Mouse (Mus musculus) E14TG2a.4 (cell line): ENCODE data around the gene Bri3.
A peak's percentile ranks its signal among the peaks of the same experiment; 100 is the strongest.

Source experiments
- H3K27me3 ChIP-seq: 2 replicates; pipeline ENCODE4 v1.6.1; 2014; ENCODE audit warnings: low read length, control low read depth; ENCODE audit not compliant: insufficient read depth
- H3K36me3 ChIP-seq: 2 replicates; pipeline ENCODE4 v1.6.1; 2014; ENCODE audit warnings: low read length, control low read depth; ENCODE audit not compliant: insufficient read depth
- H3K4me1 ChIP-seq: replicated peaks from 2 replicates; pipeline ENCODE4 v1.6.1; 2014; ENCODE audit warnings: low read depth, low read length, control low read depth
- H3K4me3 ChIP-seq: replicated peaks from 2 replicates; pipeline ENCODE4 v1.5.1; 2014; ENCODE audit warnings: mild to moderate bottlenecking, low read length
- H3K9me3 ChIP-seq: 2 replicates; pipeline ENCODE4 v1.6.1; 2014; ENCODE audit warnings: low read length, control low read depth
- CTCF ChIP-seq: conservative IDR thresholded peaks from 2 replicates; pipeline ENCODE4 v1.5.1; 2014; ENCODE audit warnings: low read length
- NANOG ChIP-seq: IDR thresholded peaks from 2 replicates; pipeline ENCODE4 v1.6.1; 2014; ENCODE audit warnings: borderline replicate concordance, low read length, mixed read lengths
- POU5F1 ChIP-seq: IDR thresholded peaks from 2 replicates; pipeline ENCODE4 v1.6.1; 2014; ENCODE audit warnings: low read length, borderline replicate concordance

The Bri3 gene

GRCm38 (mm10) chr5:144308929-144309328 lies 64.7 kb downstream of the Bri3 start:
- Histone ChIP-seq H3K4me3 (no peak overlapping the region), H3K27me3 (no peaks in the 10 kb centered on the region), H3K9me3 (peaks cover 41% of the 10 kb centered on the region), H3K4me1 (peaks cover 9% of the 10 kb centered on the region), H3K36me3 (no peaks in the 10 kb centered on the region)
- TF ChIP-seq POU5F1 (no peak), CTCF (no peak), NANOG (no peak)

DNA sequence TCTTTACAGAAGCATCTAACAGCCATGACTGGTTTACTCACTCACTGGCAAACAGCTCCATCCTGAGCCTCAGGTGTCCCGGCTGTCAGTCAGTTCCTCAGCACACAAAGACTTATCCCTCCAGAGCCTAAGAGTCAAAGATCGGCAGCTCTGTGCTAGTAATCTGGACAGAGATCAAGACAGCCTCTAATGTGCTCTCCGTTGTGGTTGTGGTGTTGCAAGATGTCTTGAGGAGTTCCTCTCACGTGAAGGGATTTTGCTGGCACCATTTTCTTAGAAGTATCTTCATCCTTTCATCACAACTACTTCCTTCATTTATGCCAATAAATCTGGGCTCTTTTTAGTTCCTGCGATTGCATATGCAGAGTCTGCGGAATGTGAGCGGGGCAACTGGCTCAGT lies 67.9 kb downstream of the Bri3 start:
- H3K4me1 ChIP-seq: peaks cover 14% of the 10 kb centered on the region

DNA sequence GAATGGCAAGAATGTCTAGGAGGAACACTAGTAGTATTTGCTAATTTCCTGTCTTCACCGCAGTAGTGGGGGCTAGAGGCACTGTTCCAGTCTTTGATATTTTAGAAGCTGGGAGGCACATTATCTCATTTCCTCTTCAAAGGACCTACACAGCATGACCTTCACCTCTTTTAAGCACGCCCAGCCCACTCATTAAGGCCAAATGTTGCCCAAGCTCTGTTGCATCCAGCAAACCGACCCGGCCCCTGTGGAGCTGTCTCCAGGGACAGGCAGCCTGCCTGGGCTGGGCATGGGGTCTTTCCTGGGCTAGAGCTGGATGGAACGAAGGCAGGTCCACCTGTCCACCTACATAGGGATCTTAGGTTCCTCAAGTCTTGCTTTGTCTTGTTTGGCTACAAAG lies 69.1 kb downstream of the Bri3 start:
- TF ChIP-seq CTCF (no peak), NANOG (no peak), POU5F1 (no peak)
- peaks cover 9% of the 10 kb centered on the region for H3K9me3 ChIP-seq
- peaks cover 24% of the 10 kb centered on the region for H3K4me1 ChIP-seq
- no peaks in the 10 kb centered on the region for H3K36me3 ChIP-seq
- no peaks in the 10 kb centered on the region for H3K27me3 ChIP-seq
- H3K4me3 ChIP-seq: no peak overlapping the region

More for the DNA sequence above, 67.9 kb downstream of the Bri3 start:
- TF ChIP-seq CTCF (no peak), NANOG (no peak), POU5F1 (no peak)
- Histone ChIP-seq H3K9me3 (peaks cover 21% of the 10 kb centered on the region), H3K27me3 (no peaks in the 10 kb centered on the region), H3K4me3 (no peak overlapping the region), H3K36me3 (no peaks in the 10 kb centered on the region)

- Histone ChIP-seq H3K9me3 (no peaks in the 10 kb centered on the region), H3K4me1 (peaks cover 33% of the 10 kb centered on the region), H3K27me3 (no peaks in the 10 kb centered on the region), H3K36me3 (no peaks in the 10 kb centered on the region), H3K4me3 (no peak overlapping the region)
- no peak for TF ChIP-seq NANOG
- no peak for TF ChIP-seq CTCF
- no peak for TF ChIP-seq POU5F1
Measured at GRCm38 (mm10) chr5:144314731-144315494, 70.7 kb downstream of the Bri3 start.

- H3K27me3 ChIP-seq: no peaks in the 10 kb centered on the region
- H3K4me1 ChIP-seq: peaks cover 44% of the 10 kb centered on the region
- no peaks in the 10 kb centered on the region for H3K9me3 ChIP-seq
- H3K36me3 ChIP-seq: no peaks in the 10 kb centered on the region
- TF ChIP-seq NANOG (no peak), CTCF (no peak), POU5F1 (no peak)
- no peak overlapping the region for H3K4me3 ChIP-seq
Measured at GRCm38 (mm10) chr5:144316442-144316841, 72.2 kb downstream of the Bri3 start.

- peaks cover 54% of the 10 kb centered on the region for H3K4me1 ChIP-seq
- H3K9me3 ChIP-seq: no peaks in the 10 kb centered on the region
- no peaks in the 10 kb centered on the region for H3K36me3 ChIP-seq
- no peaks in the 10 kb centered on the region for H3K27me3 ChIP-seq
- H3K4me3 ChIP-seq: no peak overlapping the region
- no peak for TF ChIP-seq CTCF
- TF ChIP-seq NANOG: no peak
- no peak for TF ChIP-seq POU5F1
Measured at GRCm38 (mm10) chr5:144317426-144317825, 73.2 kb downstream of the Bri3 start.

GRCm38 (mm10) chr5:144318286-144318685 lies 74.0 kb downstream of the Bri3 start:
- TF ChIP-seq POU5F1 (no peak), CTCF (no peak), NANOG (no peak)
- Histone ChIP-seq H3K36me3 (no peaks in the 10 kb centered on the region), H3K4me1 (peaks cover 58% of the 10 kb centered on the region), H3K4me3 (no peak overlapping the region), H3K9me3 (no peaks in the 10 kb centered on the region), H3K27me3 (no peaks in the 10 kb centered on the region)

DNA sequence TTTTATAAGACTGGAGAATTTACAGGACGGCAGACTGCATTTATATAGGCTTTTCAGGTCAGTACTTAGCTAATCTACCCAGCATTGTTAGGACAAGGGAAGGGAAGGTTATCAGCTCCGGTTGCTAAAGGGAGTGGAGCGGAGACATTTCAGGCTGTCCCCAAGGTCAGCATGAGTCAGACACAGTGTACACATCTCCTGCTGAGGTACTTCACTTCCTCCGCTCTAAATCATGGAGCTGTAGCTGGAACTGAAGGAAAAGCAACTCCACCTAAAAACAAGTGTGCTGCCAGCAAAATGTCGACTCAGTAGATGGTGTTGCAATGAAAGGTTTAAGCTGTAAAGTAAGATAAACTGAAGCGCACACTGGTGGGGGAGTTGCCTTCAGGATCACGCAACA lies 77.4 kb downstream of the Bri3 start:
- Histone ChIP-seq H3K9me3 (no peaks in the 10 kb centered on the region), H3K4me1 (peaks cover 50% of the 10 kb centered on the region)
- TF ChIP-seq POU5F1: no peak
- no peak for TF ChIP-seq CTCF
- peak; percentile 53; the same call in 1 of the 2 replicates for TF ChIP-seq NANOG

More for the DNA sequence above, 77.4 kb downstream of the Bri3 start:
- Histone ChIP-seq H3K4me3 (no peak overlapping the region), H3K27me3 (no peaks in the 10 kb centered on the region), H3K36me3 (no peaks in the 10 kb centered on the region)
